Mouse (Mus musculus) small intestine, adult 2 months (tissue): ENCODE data around the gene Slc34a3.
A peak's percentile ranks its signal among the peaks of the same experiment; 100 is the strongest.

Experiments
- CTCF ChIP-seq: fragments of 200-500 bp; IDR thresholded peaks from 2 replicates; pipeline ENCODE4 v1.5.1; 2012; ENCODE audit warnings: low read depth, mild to moderate bottlenecking, control low read depth, inconsistent platforms, low read length, moderate library complexity, mixed read lengths; ENCODE audit not compliant: insufficient replicate concordance, insufficient read length; ENCODE audit errors: extremely low read depth
- POLR2A ChIP-seq: fragments of 200-500 bp; IDR thresholded peaks from 2 replicates; pipeline ENCODE4 v1.6.1; 2012; ENCODE audit warnings: low read depth, mild to moderate bottlenecking, control low read depth, inconsistent platforms, low read length, moderate library complexity

GRCm38 (mm10) chr2:25262291-25262767 lies 28.2 kb upstream of the Slc34a3 start, which contains the start of gene Tprn:
- TF ChIP-seq POLR2A (peak; percentile 99), CTCF (no peak)
